Mouse (Mus musculus): ENCODE measurements around the gene Lad1.

Lad1 gene

GRCm38 (mm10) chr1:135818481-135819086 is at the start of gene Lad1:
Lad1 (plus strand) TSS chr1:135818598.
- peak; percentile 60 for DNase-seq

DNA sequence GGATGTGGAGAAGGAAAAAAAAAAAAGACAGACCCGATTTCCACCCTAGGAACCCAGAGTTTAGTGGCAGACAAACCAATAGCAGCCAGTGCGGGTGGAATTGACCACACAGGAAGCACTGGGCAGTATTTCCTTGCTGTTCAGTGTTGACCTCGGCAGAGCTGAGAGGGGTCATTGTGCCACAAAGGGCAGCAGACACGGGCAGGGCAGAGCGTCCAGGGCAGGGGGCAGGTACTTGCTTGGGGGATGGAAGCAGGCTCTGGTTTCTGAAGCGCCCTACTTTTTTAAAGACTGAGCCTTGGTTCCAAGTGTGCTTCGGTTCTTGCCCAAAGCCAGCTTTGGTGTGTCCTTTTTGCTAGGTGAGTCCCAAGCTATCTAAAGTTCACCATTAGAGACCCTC is 48.2 kb upstream of the Lad1 start:
- DNase-seq = no peak

- DNase-seq = no peak
These were observed 47.4 kb upstream of the Lad1 start for GRCm38 (mm10) chr1:135770896-135771572.

- no peak for DNase-seq
These were observed 46.8 kb upstream of the Lad1 start for GRCm38 (mm10) chr1:135771573-135771970.

DNA sequence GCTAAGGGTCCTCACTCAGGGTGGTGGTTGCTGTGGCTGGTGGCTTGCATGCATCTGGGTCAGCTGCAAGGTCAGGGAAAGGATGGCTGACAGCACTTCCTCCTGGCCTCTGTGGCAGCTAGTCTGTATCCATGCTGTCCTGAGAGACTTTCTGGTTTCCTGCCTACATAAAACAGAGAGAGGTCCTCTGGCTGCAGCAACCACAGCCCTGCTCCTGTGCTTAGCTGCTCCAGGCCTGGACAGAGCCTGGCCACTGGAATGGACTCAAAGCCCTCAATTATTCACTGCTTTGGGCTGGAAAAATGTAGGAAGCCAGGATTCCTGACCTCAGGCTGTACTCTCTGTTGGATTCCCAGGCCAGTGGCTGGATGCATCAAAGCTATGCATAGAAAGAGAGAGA is 41.8 kb upstream of the Lad1 start:
- DNase-seq = no peak

DNA sequence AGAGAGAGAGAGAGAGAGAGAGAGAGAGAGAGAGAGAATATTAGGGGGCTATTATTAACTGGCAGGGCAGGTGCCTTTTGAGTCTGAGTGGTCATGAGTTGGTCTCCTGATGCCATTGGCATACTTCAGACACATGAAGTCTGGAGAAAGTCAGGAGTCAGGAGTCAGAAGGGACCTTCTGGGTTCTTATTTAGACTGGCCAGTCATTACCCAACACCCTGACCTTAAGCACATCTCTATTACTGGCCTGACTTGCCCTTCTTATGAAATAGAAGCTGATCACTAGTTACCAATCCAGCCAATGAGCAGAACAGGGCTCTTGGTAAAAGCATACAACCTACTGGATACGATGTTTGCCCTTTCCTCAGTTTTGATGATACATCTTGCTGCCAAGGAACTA is 41.4 kb upstream of the Lad1 start:
- DNase-seq = no peak

- DNase-seq = peak; percentile 59
These were observed 39.4 kb upstream of the Lad1 start, which contains the start of gene Tnni1 for GRCm38 (mm10) chr1:135778780-135779535. Tnni1 (plus strand) TSS chr1:135779434.

DNA sequence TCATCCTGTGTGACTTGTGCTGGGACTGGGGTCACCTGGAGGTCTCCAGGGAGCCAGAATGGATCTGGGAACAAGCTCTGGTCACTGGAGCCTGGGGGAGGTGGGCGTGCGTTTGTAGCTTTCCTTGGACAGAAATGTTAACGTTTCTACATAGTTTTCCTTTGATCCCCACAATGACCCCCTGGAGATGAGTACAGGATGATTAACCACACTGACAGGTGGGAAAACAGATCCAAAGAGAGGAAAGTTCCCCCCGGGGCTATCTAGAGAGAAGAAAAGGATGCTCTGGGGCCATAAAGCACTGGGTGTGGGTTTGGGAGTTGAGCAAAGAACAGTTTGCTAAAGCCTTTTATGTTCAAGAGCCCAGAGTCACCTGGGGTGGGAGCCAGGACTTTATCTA is 37.7 kb upstream of the Lad1 start:
- no peak for DNase-seq

DNA sequence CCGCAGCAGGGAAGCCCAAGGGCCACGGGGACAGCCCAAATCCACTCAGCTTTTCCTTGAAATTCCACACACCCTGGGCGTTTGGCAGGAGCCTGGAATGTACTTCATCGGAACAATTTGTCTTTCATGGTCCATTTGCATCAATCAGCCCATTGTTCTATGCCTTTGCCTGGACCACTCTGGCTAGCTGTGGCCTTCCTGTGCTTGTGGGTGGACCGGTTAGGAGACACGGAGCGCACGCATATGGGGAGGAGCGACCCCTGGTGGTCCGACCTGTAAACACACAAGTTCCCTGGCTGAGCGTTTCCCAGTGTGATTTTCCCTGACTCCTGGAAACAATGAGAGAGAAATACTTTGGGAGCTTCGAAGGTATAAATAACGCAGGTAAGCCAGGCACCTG is 37.2 kb upstream of the Lad1 start:
- DNase-seq = peak; percentile 86

DNA sequence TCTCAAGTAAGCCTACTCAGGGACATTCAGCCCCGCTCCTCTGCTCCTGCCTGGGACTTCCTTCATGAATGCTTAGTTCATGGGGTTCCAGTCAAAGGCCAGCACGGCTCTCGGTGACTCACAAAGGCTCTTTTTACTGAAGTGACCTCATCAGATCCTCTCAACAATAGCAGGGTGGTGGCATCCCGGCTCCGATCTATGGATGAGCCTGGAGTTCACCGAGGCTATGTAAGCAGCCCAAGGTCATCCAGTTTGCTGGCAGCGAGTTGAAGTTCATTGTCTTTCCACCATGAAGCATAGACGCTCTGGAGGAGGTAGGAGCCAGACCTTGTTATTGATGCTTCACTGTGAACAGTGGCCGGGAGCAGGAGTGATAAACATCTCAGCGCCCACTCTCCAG is 35.6 kb upstream of the Lad1 start:
- peak; percentile 44 for DNase-seq

DNA sequence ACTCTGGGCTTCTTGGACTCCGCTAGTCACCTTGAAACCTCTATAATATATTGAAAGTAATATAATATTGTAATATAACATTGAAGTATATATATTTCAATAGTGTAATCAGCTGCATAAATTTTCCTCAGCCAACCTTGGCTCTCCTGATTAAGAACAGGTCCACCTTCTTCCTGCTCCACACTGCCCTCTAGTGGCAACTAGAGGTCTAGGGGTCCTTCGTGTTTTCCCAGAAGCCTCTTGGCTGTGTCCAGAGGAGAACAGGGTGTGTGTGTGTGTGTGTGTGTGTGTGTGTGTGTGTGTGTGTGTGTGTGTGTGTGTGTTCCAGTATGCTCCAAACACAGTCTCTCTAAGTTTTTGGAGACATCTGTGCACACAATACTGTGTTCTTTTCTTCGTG is 30.6 kb upstream of the Lad1 start:
- peak; percentile 90 for DNase-seq

- DNase-seq = no peak
These were observed 29.7 kb upstream of the Lad1 start for GRCm38 (mm10) chr1:135788708-135789107.

DNA sequence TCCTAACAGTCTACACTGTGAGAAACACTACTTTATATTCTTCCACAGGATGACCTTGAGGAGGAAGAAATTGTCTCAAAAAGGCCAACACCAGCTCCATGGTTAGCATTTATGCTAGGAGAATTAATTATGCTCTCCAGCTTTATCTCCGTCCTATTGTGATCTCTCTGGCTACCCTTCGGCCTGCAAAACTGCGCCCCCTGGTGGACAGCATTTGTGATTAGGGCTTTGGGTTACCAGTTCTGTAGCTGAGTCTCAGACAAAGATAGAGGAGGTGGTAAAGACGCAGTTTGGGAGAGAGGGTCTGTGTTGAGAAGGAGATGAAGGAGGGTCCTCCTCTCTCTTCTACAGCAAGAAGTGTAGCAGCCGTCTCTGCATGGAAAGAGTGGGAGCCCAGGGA is 28.6 kb upstream of the Lad1 start:
- peak; percentile 89 for DNase-seq

DNA sequence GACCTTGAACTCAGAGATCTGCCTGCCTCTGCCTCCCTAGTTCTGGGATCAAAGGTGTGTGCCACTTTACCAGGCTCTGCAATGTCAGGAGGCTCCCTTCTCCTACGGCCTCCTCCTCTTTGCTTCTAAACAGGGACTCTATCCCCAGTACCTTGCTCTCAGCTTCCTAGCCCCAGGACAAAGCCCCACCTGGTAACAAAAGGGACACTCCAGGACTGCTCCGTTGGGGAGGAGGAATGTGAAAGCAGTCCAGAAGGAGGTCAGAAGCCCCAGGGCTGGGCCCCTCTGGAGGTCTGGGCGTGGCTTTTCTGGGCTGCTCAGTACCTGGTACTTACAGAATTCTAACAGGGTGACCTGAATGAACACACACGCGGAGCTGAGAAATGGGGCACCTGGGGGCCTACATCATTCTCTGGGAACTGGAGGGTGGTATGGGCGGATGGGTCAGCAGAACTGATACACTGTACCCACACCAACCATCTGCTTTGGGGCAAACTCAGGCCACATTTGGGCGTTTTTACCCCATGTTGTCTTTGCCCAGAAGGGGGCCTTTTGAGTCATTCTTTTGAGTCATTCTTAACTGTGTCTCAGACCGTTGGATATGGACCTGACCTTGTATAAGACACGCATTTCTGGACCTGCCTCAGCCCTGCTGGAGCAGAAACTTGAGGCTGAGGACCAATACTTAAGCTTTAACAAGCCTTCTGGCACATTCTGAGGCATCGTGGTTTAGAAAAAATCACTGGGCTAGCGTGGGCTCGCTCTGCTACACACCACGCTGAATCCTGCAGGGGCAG is 26.1 kb upstream of the Lad1 start:
- no peak for DNase-seq

GRCm38 (mm10) chr1:135793370-135794215 is 24.8 kb upstream of the Lad1 start:
- DNase-seq = peak; percentile 48

DNA sequence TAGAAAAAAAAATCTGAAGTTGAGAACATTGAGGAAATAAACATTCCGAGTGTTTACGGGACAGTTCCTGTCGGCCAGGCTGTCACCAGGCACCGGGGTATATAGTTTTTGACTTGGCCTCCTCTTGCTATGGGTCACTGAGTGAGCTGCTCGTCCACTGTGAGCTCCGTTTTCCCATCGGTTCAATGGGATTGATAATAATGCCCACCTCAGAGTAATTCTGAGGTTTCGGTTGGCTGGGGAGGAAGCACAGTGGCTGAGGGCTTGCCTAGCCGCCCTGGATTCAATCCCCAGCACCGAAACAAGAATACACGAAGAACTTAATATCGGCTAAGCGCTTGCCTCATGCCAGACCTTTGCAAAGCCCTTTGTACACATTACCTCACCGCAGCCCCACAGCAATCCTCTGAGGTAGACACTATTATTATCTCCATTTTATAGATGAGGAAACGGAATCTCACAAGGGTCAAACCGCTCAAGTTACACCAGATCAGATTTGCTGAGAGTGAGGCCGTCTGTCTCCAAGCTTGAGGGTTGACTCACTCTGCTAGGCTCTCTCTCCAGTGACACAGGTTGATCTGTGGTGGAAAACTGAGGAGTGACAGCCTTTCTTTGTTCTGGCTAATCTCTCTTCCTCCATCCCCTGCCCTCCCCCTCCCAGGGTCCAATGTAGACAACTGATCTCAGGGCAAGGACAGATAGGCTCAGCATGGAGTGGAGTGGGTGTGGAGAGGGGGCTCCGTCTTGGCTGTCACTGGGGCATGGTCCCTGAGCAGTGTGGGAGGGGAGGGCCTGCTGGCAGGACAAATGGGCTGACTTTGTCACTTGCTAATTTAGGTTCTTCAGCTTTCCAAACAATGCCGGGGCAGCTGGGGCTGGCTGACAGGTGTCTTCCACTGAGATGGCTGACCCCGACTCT is 23.9 kb upstream of the Lad1 start:
- peak; percentile 73 for DNase-seq

DNA sequence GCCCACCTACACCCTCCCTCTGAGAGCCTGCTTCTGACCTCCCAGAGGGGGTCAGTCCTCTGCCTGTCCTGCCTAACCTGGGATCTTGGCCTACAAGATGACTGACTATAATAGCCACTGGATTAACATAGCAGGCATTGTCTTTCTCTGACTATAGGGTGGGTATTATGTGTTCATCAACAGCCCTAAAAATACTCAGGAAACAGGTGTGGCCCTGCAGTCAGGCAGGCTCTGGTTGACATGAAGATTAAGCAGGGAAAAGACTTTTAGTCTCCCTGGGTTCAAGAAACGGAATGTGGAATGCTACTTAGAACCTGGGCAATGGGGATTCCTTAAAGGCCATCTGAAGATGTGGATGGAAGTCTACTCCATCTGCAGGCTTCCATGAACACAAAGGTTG is 19.9 kb upstream of the Lad1 start:
- DNase-seq = no peak

DNA sequence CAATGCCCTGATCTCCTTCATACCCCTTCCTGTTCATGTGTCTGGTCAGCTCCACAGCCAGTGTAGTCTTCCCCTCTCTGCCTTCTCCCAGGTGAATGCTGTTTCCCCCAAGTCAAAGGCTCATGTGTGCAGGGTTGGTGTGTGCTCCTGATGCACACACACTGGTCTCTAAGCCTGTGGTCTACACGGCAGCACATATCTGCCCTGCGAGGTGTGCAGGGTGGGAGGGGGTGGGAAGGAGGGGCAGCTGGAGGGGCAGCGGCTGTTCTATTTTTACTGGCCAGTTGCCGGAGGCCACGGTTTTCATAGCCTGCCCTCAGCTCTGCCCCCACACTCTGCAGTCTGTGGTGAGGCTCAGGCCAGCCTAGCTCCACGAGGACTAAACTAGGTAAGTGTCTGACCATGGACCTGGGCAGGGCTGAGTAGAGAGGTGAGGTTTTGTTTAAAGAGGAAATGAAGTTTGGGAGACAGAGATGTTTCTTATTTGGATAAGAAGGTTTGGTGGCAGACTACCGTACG is 19.2 kb upstream of the Lad1 start:
- DNase-seq = no peak

- DNase-seq = peak; percentile 80
These were observed 18.0 kb upstream of the Lad1 start for GRCm38 (mm10) chr1:135800192-135800950.

- no peak for DNase-seq
These were observed 10.9 kb upstream of the Lad1 start for GRCm38 (mm10) chr1:135807546-135807945.

All from retina, postnatal 1 day (tissue).